Mouse (Mus musculus): ENCODE measurements around the gene Tyro3.

DNA sequence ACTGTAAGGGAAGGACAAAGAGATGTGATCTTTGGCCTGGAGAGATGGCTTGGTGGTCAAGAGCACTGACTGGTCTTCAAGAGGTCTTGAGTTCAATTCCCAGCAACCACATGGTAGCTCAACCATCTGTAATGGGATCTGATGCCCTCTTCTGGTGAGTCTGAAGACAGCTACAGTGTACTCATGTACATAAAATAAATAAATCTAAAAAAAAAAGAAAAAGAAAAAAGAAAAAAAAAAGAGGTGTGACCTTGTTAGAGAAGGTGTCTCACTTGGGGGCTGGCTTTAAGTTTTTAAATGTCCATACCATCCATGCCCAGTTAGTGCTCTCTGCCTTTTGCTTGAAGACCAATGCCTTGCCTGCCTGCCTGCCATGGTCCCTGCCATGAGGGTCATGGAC lies 42.5 kb downstream of the Tyro3 start:
- TF ChIP-seq FLI1 (IDR thresholded peaks at IDR 0.05; ENCODE audit: low read length) (no peak), GATA1 (IDR thresholded peaks at IDR 0.05; ENCODE audit: borderline replicate concordance, low read length) (no peak)
